Mouse (Mus musculus): ENCODE results near the gene Fmnl2. TPM values are rescaled to one million over a fixed set of nuclear protein-coding genes. Genes with fewer than 3 reads are reported as not detected.

The Fmnl2 gene
- polyA plus RNA-seq, 1 experiment from 2014 or later: 0.64 TPM

Other genes starting within 250 kb of the Fmnl2 start
- 0.31 and 0.47 TPM in 2 replicates for gene Cacnb4, start 181.0 kb upstream of the Fmnl2 start, polyA plus RNA-seq (2016; fragmentation: Nextera tagmentation; extraction: Ambion mirVana)
- gene Stam2, start 115.6 kb upstream of the Fmnl2 start, polyA plus RNA-seq (2016; fragmentation: Nextera tagmentation; extraction: Ambion mirVana): 13.5 and 14.9 TPM in 2 replicates

Data from liver, embryonic 12.5 days (tissue).